Mouse (Mus musculus) layer of hippocampus, adult 8-10 months (tissue): ENCODE measurements around the gene Pkhd1. TPM values are rescaled to one million over a fixed set of nuclear protein-coding genes. Genes with fewer than 3 reads are reported as not detected.
"Not testable (repeated sequence)": the region's sequence is repeated elsewhere in the genome, so short reads cannot be mapped to it uniquely, and the experiment has no call there.

Source experiments
- DNase-seq, 2 experiments: peaks; one replicate each; pipeline ENCODE4 v3.0.0; 2022; ENCODE audit warnings: low spot score in 2 of 2
- total RNA-seq, 4 experiments: library from RNA; stranded (reverse); gene quantifications; 2 replicates each; pipeline ENCODE4 v1.2.4; 2022

The Pkhd1 gene
- total RNA-seq, 4 experiments from 2014 or later: 0.04 TPM; not detected in 3

DNA sequence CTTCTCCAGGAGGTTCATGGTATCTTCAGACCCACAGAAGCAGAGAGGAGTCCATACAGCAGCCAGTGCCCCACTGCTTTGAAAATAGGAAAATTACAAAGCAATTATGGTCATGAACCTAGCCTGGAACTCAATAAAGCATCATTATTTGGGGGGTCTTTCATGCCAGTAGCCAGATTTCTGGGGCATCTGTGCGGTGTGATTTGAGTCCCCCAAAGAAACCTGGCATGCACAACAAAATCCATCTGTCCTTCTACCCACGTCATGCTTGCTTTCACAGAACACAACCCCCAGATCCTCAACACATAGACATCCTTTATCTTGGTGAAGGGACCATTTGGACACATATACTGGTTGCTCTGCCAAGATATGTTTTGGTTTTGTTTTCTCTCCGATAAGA is 316.2 kb downstream of the Pkhd1 start:
- peak; percentile 42 to 46 for DNase-seq

GRCm38 (mm10) chr1:20288696-20289095 is 329.2 kb downstream of the Pkhd1 start:
- DNase-seq: no peak

DNA sequence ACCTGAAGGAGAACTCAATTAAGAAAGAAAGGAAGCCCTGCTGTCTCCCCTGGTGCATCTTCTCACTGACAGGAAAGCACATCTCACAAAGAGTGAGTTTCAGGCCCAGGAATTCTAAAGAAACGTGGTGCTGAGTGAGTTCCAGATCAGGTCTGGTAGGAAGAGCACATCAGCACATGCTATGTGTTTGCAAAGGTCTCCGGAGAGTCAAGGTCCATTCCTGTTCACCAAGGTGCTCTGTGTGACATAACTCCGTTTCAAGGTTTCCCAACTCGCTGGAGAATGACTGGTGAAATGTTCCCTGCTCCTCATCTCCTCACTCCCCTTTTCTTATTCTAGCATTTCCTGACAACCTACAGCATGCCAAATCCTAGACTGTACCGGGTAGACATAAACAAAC is 357.5 kb downstream of the Pkhd1 start:
- DNase-seq: no peak

- DNase-seq: no peak
Measured at GRCm38 (mm10) chr1:20248169-20248568, 369.7 kb downstream of the Pkhd1 start.

DNA sequence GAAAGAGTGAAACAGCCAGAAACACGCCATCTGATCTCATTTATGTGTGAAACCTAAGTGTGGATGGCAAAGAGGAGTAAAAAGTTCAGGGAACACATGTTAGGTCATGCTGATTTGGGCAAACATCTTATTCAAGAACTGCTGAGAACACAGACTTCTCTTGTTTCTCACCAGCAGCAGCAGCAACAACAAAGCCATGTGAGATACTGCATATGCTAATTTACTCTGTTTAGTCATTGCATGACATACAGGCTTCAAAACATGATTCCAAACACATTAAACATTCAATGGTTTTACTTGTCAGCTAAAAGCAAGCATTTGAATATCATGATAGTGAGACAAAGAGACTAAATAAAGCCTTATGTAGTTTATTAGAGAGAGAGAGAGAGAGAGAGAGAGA is 401.2 kb downstream of the Pkhd1 start:
- no peak for DNase-seq

GRCm38 (mm10) chr1:20190444-20190843 is 427.4 kb downstream of the Pkhd1 start:
- no peak for DNase-seq

DNA sequence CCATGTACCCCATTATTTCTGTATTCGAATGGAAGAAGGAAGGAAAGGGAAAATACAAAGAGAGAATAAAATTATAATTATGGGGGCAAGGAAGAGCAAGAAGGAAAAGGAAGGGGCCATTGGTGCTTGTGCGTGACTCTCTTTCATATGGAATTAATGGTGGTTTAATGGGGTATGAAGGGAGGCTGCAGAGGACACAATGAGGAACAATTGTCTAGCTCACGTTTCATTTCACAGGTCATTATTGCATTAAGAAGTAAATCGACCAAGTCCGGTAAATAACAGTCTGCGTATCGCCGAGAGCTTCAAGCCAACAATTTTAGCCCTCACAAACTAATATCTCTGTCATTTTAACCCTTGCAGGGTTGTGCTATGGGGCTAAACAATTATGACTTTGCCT is 437.7 kb downstream of the Pkhd1 start:
- DNase-seq: no peak

DNA sequence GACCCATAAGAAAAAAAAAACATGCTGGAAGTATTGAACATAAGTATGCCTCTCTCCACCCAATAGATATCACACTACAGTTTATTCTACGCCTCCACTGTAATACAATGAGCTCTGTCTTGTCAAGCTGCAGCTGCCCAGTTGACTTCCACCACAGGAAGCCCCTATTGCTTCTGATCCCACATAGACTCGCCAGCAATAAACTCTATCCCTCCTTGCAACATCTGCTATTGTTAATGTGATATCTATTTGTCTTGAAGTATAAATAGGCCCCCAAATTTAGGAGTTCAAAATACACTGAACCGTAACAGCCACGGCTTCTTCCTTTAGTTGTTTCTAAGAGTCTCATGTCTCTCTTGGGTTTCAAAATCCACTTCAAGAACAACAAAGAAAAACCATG is 446.7 kb downstream of the Pkhd1 start:
- no peak for DNase-seq

DNA sequence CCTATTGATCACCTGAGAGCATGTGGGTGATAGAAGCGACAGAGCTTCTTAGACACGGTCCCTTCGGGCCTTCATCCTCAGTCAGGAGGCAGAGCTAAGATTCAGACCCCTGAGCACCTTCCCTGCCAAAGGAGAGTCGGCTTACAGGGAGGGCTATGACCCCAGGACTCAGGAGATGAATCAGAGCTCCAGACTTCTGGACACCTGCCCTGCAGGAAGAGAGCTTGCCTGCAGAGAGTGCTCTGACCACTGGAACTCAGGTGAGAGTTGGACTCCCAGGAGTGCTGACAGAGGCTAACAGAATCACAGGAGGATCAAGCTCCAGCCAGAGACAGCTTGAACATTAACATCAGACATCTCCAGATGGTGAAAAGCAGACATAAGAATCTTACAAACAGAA is 467.2 kb downstream of the Pkhd1 start:
- not testable (repeated sequence) for DNase-seq

- DNase-seq: no peak
Measured at GRCm38 (mm10) chr1:20150016-20150415, 467.8 kb downstream of the Pkhd1 start.

GRCm38 (mm10) chr1:20136205-20136604 is 481.7 kb downstream of the Pkhd1 start:
- no peak for DNase-seq

DNA sequence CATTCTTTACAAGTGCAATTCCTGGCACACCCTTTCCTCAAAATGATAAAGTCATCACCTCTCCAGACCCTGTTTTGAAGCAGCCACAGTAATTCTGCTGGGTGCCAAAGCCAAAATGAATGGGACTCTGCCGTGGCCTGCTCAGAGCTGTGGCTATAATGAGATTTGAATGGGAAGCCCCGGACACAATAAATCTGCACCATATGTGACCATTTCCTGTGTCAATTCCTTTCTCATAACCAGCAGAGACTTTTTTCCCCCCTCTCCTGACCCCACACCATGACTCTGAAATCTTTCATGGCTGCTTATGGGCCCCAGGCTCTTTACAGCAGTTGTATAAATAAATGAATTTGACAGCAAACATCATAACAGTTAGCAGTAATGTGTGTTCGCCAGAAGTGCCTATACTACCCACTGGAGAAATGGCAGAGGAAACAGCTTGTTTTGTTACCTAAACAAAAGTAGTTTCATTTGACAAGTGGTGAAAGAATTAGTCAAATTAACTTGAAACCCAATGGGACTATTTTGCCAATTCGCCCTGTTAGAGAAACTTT is 482.7 kb downstream of the Pkhd1 start:
- DNase-seq: no peak

- no peak for DNase-seq
Measured at GRCm38 (mm10) chr1:20133636-20134035, 484.2 kb downstream of the Pkhd1 start.

GRCm38 (mm10) chr1:20131786-20132596 is 485.9 kb downstream of the Pkhd1 start:
- DNase-seq: no peak

DNA sequence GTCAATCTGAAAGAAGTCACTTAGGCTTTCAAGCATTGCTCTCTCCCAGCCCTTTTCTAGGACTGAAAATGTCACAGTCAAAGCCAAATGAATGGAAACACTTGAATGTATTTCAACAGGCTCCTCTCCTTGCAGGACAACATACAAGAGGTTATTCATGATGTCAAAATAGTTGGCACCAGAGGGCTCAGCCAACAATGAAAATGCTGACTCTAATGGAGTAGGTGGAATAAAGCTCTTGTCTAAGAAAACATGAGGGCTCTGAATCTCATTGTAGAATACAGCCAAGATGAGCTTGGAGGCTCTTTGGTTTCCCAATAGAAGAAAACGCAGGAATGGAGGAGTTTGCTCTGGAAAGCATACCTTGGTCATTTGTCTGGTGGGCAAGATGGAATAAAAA is 500.5 kb downstream of the Pkhd1 start:
- DNase-seq: no peak

- peak; percentile 51 to 60 for DNase-seq
Measured at GRCm38 (mm10) chr1:20069733-20070132, 548.1 kb downstream of the Pkhd1 start.

DNA sequence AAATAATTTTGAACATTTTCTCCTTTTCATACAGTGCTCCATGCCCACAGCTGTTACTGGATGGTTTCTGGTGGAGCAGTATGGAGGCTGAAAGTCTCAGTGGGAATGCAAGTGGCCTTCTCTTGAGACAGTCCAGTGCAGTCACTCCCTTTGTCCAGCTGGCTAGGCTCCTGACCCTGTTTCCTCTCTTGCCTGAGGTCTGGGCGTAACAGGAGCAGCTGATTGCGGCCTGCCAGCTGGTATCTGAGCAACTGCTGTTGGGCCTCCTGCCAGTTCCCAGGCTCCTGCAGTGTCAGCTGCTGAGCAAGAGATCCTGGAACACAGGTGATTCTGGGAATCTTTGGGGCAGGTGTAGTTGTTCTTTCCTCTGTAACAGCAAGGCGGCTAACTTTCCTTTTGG is 559.6 kb downstream of the Pkhd1 start:
- DNase-seq: peak in 1 of 2 experiments; percentile 10

GRCm38 (mm10) chr1:20039389-20039788 is 578.5 kb downstream of the Pkhd1 start:
- DNase-seq: no peak

- DNase-seq: no peak
Measured at GRCm38 (mm10) chr1:20035277-20035676, 582.6 kb downstream of the Pkhd1 start.

GRCm38 (mm10) chr1:20018198-20018925 is 599.5 kb downstream of the Pkhd1 start:
- DNase-seq: no peak

- DNase-seq: no peak
Measured at GRCm38 (mm10) chr1:20017619-20018018, 600.2 kb downstream of the Pkhd1 start.
